Mouse (Mus musculus) forebrain, embryonic 14.5 days (tissue): ENCODE results near the gene Metap1d. TPM values are rescaled to one million over a fixed set of nuclear protein-coding genes. Genes with fewer than 3 reads are reported as not detected.

Experiments
- ATAC-seq: fragments of 200-750 bp; cut with Nextera tagmentation; 2 replicates; pipeline ENCODE4 v1.8.0; 2017; ENCODE audit warnings: mild to moderate bottlenecking, moderate library complexity
- DNase-seq: peaks from one replicate; pipeline ENCODE4 v3.0.0-alpha.2; 2015; ENCODE audit warnings: low spot score
- H3K27ac ChIP-seq: fragments of 300-500 bp; sonication (generic); 2 replicates; pipeline ENCODE4 v1.5.1; 2014; ENCODE audit warnings: low read depth, mild to moderate bottlenecking, control low read depth, low read length, moderate library complexity
- H3K27me3 ChIP-seq: fragments of 300-500 bp; sonication (generic); replicated peaks from 2 replicates; pipeline ENCODE4 v1.6.1; 2014; ENCODE audit warnings: low read length, control low read depth, mixed read lengths; ENCODE audit not compliant: control insufficient read depth, insufficient read depth
- H3K36me3 ChIP-seq: fragments of 300-500 bp; sonication (generic); 2 replicates; pipeline ENCODE4 v1.6.1; 2014; ENCODE audit warnings: low read length, control low read depth; ENCODE audit not compliant: control insufficient read depth, insufficient read depth
- H3K4me1 ChIP-seq: fragments of 300-500 bp; sonication (generic); 2 replicates; pipeline ENCODE4 v1.6.1; 2014; ENCODE audit warnings: antibody characterized with exemption, low read length, control low read depth; ENCODE audit not compliant: control insufficient read depth, insufficient read depth
- H3K4me2 ChIP-seq: fragments of 300-500 bp; sonication (generic); 2 replicates; pipeline ENCODE4 v1.6.1; 2014; ENCODE audit warnings: mild to moderate bottlenecking, control low read depth, low read length
- H3K4me3 ChIP-seq: fragments of 300-500 bp; sonication (generic); 2 replicates; pipeline ENCODE4 v1.5.1; 2014; ENCODE audit warnings: low read depth, low read length, control low read depth
- H3K9ac ChIP-seq: fragments of 300-500 bp; sonication (generic); 2 replicates; pipeline ENCODE4 v1.6.1; 2014; ENCODE audit warnings: mild to moderate bottlenecking, low read length, control low read depth, moderate library complexity
- H3K9me3 ChIP-seq: fragments of 300-500 bp; sonication (generic); replicated peaks from 2 replicates; pipeline ENCODE4 v1.6.1; 2016; ENCODE audit warnings: low read length, control low read depth, mixed read lengths; ENCODE audit not compliant: control insufficient read depth
- whole genome bisulfite sequencing: fragments of 180-500 bp; shearing (Covaris S2); extraction: QIAGEN DNeasy Blood & Tissue Kit; methylation state at CpG from one replicate; pipeline ENCODE4 v1.1.7; 2014; 5-methylcytosine and 5-hydroxymethylcytosine counted together
- polyA plus RNA-seq: library from polyadenylated mRNA; unstranded; fragments of >200 nt; fragmentation: Nextera tagmentation; extraction: Ambion mirVana; gene quantifications from 2 replicates; pipeline ENCODE4 v1.2.1, GENCODE M21; 2014

Gene Metap1d
- polyA plus RNA-seq, 1 experiment from 2014 or later = 39.9 TPM

GRCm38 (mm10) chr2:71550330-71550729 lies 97.3 kb downstream of the Metap1d start:
- DNase-seq (no peak), ATAC-seq (no peak)
- Histone ChIP-seq H3K36me3 (no peaks in the 10 kb centered on the region), H3K4me1 (peaks cover 9% of the 10 kb centered on the region), H3K27ac (no peak overlapping the region), H3K4me3 (no peak overlapping the region), H3K9ac (no peak overlapping the region), H3K9me3 (no peaks in the 10 kb centered on the region), H3K4me2 (no peak overlapping the region), H3K27me3 (peaks cover 39% of the 10 kb centered on the region)
- 41% methylated on average over 3 of the region's 3 CpGs for whole genome bisulfite sequencing

- 5% methylated on average over 18 of the region's 18 CpGs for WGBS
- Histone ChIP-seq H3K4me1 (peaks cover 3% of the 10 kb centered on the region; the same call in 1 of the 2 replicates), H3K4me3 (no peak overlapping the region), H3K4me2 (no peak overlapping the region), H3K9ac (no peak overlapping the region), H3K9me3 (no peaks in the 10 kb centered on the region), H3K36me3 (no peaks in the 10 kb centered on the region), H3K27ac (no peak overlapping the region), H3K27me3 (peaks cover 31% of the 10 kb centered on the region)
- ATAC-seq = no peak
- no peak for DNase-seq
Measured at GRCm38 (mm10) chr2:71551704-71552103, 98.6 kb downstream of the Metap1d start.

GRCm38 (mm10) chr2:71556071-71556470 lies 103.0 kb downstream of the Metap1d start:
- H3K4me3 ChIP-seq = no peak overlapping the region
- no peaks in the 10 kb centered on the region for H3K36me3 ChIP-seq
- DNase-seq = no peak
- no peak overlapping the region for H3K4me2 ChIP-seq
- WGBS = 66% methylated on average over 5 of the region's 5 CpGs
- ATAC-seq = no peak
- 0 out of 2 replicates have a peak, but pooled peaks cover 3% of the 10 kb centered on the region for H3K9me3 ChIP-seq
- no peak overlapping the region for H3K27ac ChIP-seq
- H3K4me1 ChIP-seq = no peaks in the 10 kb centered on the region; the same call in 1 of the 2 replicates
- H3K27me3 ChIP-seq = peaks cover 18% of the 10 kb centered on the region; the same call in 1 of the 2 replicates
- H3K9ac ChIP-seq = no peak overlapping the region

GRCm38 (mm10) chr2:71566466-71566865 lies 113.4 kb downstream of the Metap1d start:
- H3K36me3 ChIP-seq = no peaks in the 10 kb centered on the region
- no peak overlapping the region for H3K9ac ChIP-seq
- 87% methylated on average over 9 of the region's 9 CpGs for WGBS
- H3K4me2 ChIP-seq = no peak overlapping the region
- DNase-seq = no peak
- H3K9me3 ChIP-seq = no peaks in the 10 kb centered on the region
- no peaks in the 10 kb centered on the region for H3K27me3 ChIP-seq
- H3K4me3 ChIP-seq = no peak overlapping the region
- no peak for ATAC-seq
- no peaks in the 10 kb centered on the region for H3K4me1 ChIP-seq
- H3K27ac ChIP-seq = no peak overlapping the region

- no peak for ATAC-seq
- Histone ChIP-seq H3K4me1 (no peaks in the 10 kb centered on the region), H3K9me3 (no peaks in the 10 kb centered on the region), H3K27me3 (no peaks in the 10 kb centered on the region), H3K9ac (no peak overlapping the region), H3K4me2 (no peak overlapping the region), H3K4me3 (no peak overlapping the region), H3K27ac (no peak overlapping the region), H3K36me3 (no peaks in the 10 kb centered on the region)
- no peak for DNase-seq
- WGBS = 77% methylated on average over 4 of the region's 4 CpGs
Measured at GRCm38 (mm10) chr2:71573736-71574135, 120.7 kb downstream of the Metap1d start.

Other genes with a start within 250 kb of the Metap1d start
- gene Dync1i2, start 241.6 kb upstream of the Metap1d start, polyA plus RNA-seq = 195 and 222 TPM in 2 replicates
- gene Slc25a12, start 85.5 kb upstream of the Metap1d start, polyA plus RNA-seq = 67.2 and 80.6 TPM in 2 replicates
- gene Hat1, start 64.3 kb upstream of the Metap1d start, polyA plus RNA-seq = 89.0 and 96.6 TPM in 2 replicates
- 155 and 176 TPM in 2 replicates for gene Dlx1, start 74.8 kb downstream of the Metap1d start, polyA plus RNA-seq
- 44.8 and 51.2 TPM in 2 replicates for gene Dlx2, start 93.5 kb downstream of the Metap1d start, polyA plus RNA-seq